Mouse (Mus musculus) urinary bladder, postnatal 4 days (tissue): ENCODE results near the gene Cd93.

Experiments
- DNase-seq, 2 experiments: peaks; one replicate each; pipeline ENCODE4 v3.0.0; 2021 to 2022; ENCODE audit warnings: low spot score in 2 of 2

The Cd93 gene

DNA sequence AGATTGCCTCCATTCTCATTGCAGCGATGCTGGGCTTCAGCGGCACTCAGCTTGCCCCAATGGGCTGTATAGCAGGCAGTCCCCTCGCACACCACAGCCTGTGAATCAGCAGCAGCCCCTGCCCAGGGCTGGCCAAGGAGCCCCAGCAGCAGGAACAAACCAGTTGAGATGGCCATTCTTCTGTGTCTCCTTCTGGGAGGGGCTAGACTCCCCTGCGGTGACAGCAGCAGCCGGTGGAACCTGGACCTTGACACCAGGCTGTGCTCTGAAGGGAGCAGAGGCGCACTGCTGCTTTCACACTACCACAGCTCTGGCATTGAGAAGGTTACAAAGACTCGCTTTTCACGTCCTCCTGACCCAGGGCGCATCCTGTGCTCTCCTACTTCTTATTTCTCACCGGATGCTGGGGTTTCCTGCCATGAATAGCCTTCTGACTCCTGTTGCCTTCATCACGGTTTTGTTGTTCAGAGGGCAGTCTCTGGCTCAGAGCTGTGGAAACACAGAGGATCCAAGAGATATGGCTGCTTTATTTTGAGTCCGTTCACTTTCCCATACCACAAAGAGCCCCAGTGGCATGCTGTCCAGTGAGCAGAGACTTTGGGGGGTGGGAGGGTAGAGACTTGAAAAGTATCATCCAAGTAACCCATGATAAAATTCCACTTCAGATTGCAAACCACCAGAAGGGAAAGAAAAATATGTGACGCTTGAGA is at the start of gene Cd93:
Gene Cd93, minus strand, starts transcription at position 315 of the 710 bp plus-strand sequence.
- no peak for DNase-seq

DNA sequence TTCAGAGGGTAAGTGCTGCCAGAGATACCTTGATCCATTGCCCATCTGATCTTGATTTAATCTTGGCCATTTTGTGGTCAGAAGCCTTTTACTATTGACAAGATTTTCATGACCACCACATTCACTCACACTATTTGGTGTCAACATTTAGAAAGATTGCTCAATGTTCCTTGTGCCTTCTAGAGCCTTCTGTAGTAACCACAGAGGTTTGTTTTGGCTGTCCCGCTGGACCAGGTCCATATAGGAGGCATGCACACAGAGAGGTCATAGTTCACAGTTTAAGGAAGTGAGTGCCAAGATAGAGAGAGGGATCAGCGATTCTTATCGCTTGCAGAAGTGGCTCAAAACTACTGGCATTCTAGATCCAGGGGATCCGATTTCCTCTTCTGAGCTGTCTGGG is 48.7 kb upstream of the Cd93 start:
- DNase-seq: no peak

DNA sequence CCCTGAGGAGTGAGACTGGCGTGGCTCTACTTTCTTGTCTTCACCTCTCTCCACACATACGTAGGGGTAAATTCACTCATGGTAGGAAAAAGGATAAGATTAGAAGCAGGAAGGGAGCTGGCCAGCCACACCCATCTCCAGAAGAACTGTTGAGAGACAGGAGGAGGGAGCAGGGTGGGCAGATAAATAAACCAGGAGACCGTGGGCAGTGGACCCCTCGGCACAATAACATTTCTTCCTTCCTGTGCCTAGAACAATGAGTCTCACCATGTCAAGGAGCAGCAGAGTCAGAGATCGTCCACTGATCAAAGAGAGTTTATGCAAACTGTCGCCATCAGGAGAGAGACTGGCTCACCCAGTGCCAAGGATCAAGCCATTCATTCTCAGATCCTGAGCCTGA is 46.8 kb upstream of the Cd93 start:
- DNase-seq: no peak

DNA sequence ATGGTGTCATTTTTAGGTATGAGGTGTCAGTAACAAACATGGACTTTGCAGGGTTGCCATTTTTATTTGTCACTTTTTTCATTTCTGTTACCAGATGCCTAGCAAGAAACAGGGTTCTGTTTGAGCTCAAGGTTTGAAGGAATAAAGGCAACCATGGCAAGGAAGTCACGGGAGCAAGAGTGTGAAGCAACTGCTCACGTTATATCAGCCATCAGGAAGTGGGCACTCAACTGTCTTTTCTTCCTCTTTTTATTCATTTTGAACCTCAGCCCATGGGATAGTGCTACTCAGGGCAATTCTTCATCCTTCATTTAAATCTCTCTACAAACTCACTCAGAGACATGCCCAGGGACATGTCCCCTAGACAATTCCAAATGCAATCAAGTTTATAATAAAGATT is 45.5 kb upstream of the Cd93 start:
- DNase-seq: no peak

- DNase-seq: no peak
Measured at GRCm38 (mm10) chr2:148485576-148485975, 42.2 kb upstream of the Cd93 start.

GRCm38 (mm10) chr2:148480376-148480775 is 37.0 kb upstream of the Cd93 start:
- no peak for DNase-seq

- DNase-seq: no peak
Measured at GRCm38 (mm10) chr2:148478141-148478701, 34.9 kb upstream of the Cd93 start.

GRCm38 (mm10) chr2:148477346-148477745 is 34.0 kb upstream of the Cd93 start:
- DNase-seq: no peak

DNA sequence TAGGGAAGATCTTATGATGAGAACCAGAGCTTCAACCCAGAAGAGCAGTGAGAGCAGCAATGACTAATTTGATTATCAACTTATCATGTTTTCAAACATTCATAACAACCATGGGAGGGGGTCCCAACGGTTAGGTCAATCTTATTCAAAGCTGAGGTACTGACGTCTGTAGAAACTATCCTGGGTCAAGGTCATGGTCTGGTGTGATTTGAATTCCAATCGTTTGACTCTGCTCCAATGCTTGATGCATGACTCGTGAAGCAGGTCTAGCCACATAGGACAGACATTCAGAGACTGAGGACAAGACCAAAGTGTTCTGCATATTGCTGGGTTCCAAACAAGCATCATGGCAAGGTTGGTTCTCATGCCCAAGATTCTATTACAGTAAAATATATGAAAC is 33.2 kb upstream of the Cd93 start:
- DNase-seq: no peak

GRCm38 (mm10) chr2:148475879-148476495 is 32.6 kb upstream of the Cd93 start:
- no peak for DNase-seq

DNA sequence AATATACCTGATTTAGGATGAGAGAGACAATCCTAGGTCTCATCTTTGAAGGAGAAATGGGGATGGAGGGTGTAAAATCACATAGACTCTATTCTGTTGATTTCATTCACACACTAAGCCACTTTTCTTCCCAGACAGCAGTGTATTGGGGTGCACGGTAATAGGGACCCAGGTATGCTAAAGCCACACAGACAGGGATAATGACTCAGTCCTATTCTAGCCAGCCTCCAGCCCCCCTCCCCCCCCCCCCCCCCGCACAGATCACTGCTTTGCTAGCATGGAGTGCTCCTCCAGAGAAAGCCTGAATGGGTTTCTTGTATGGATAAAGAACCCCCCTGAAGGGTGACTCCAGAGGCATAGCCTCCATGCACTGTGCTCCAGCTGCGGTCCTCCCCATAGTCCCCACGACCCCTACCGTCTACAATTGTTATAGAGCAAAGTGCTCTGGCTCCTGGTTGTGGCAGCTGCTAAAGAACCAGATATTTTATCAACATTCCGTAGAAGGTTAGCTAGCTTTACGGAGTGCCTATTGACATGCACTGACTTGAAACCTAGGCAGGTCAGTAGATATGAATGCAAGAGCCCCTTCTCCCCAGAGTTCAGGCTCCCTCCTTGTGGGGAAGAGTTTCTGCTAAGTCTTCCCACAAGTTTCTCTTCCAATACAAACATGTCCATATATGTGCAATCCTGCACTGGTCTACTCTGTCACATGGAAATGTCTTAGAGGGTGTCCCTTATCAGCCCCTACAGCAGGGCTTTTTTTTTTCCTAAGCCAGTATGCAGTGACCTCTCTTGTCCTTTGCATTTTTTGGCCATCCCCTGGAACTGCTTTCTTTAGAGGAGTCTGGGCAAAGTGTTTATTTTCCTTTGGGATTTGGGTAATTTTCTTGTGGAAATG is 26.2 kb upstream of the Cd93 start:
- DNase-seq: no peak

- no peak for DNase-seq
Measured at GRCm38 (mm10) chr2:148467921-148468440, 24.6 kb upstream of the Cd93 start.

DNA sequence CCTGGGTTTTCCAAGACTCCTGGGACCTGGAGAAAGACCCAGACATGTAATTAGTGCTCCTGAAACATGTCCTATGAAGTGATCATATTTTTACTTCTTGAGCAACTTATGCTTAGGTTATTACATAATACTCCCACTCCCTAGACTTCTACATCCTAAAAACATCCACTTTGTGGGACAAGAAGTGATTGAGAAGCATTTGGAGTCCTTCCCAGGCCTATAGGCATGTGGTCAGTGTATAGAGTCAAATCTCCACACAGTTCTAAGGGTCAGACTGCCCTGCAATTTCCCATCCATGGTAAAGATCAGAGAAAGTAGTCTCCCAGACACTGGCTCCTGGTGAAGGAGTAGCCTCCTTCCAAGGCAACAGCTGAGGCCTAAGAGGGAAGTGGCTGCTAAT is 12.0 kb upstream of the Cd93 start:
- DNase-seq: no peak

DNA sequence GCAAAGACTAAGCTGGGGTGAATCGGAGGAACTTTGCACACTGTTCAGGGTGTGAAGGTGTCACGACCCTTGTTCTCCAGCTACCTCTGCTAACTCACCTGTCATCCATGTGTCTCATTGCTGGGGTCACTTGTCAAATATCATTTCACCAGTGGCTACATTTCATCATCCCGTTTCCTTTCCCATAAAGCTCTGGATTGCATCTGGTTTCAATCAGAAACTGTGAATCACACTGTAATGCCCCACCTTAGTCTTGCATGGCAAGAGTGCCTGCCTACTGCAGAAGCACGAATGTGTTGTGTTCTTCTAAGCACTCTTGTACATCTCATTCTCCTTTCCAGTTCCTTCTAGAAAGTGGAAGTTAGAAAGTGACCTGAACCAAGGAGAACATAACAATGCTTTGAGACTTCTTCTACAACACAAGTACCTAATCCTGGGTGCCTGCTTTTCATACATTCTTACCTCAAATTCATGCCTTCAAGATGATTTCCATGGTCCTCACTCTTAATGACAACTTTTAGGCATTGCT is 10.7 kb upstream of the Cd93 start:
- no peak for DNase-seq

GRCm38 (mm10) chr2:148453061-148453460 is 9.7 kb upstream of the Cd93 start:
- no peak for DNase-seq

GRCm38 (mm10) chr2:148451498-148451897 is 8.1 kb upstream of the Cd93 start:
- no peak for DNase-seq

DNA sequence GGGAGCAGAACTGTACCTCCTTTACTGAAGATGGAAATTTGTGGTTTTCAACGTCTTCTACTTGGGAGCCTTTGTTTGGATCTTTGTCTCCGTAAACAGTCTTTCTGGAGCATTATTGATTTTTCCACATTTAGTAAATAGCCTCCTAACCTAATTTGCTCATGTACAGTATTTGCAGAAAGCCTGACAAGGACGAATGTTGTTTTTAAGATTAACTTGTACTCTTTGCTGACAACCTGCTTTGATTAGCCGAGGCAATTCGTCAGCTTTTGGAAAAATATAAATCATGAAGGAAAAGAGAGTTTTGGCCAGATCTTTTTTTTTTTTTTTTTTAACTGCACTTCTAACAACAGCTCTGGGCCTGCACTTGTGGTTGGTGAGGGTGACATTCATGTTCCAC is 7.3 kb upstream of the Cd93 start:
- DNase-seq: no peak

GRCm38 (mm10) chr2:148449659-148450058 is 6.3 kb upstream of the Cd93 start:
- DNase-seq: no peak

DNA sequence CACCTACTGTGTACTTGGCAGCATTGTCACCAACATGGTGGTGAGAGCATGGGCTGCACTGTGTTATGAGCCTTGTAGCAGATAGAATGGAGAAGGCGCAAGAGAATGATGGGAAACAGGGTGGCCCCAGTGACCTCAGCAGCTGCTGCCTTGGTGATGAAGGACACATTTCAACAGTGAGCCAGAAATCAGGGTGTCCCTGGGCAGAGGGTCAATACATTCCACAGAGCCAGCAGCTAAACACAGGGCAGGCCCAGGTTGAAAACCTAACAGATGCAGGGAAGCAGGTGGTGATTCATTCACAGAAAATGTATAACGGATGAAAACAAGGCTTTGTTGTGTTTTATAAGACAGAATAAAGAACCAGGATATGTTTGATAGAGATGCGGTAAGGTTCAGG is 3.1 kb upstream of the Cd93 start:
- DNase-seq: no peak

- no peak for DNase-seq
Measured at GRCm38 (mm10) chr2:148445616-148446015, 2.3 kb upstream of the Cd93 start.

- DNase-seq: no peak
Measured at GRCm38 (mm10) chr2:148444472-148444871, 1.1 kb upstream of the Cd93 start.

GRCm38 (mm10) chr2:148442710-148443109 is 653 bp downstream of the Cd93 start:
- DNase-seq: no peak
